Mouse (Mus musculus) liver, adult 2 months (tissue): ENCODE measurements around the gene Sgms2. TPM values are rescaled to one million over a fixed set of nuclear protein-coding genes. Genes with fewer than 3 reads are reported as not detected.
A peak's percentile ranks its signal among the peaks of the same experiment; 100 is the strongest.

Experiments
- DNase-seq: peaks from one replicate; pipeline ENCODE4 v3.0.0-alpha.2; 2011; ENCODE audit warnings: low read depth, low spot score; ENCODE audit errors: extremely low read depth
- H3K27ac ChIP-seq: fragments of 200-500 bp; replicated peaks from 2 replicates; pipeline ENCODE4 v1.5.1; 2012; ENCODE audit warnings: low read depth, mild to moderate bottlenecking, control low read depth, inconsistent platforms, low read length; ENCODE audit not compliant: insufficient read depth
- H3K27me3 ChIP-seq: fragments of 200-500 bp; 2 replicates; pipeline ENCODE4 v1.6.1; 2012; ENCODE audit warnings: mild to moderate bottlenecking, moderate library complexity, low read length, inconsistent platforms; ENCODE audit not compliant: control insufficient read depth, insufficient read depth
- H3K36me3 ChIP-seq: fragments of 200-500 bp; 2 replicates; pipeline ENCODE4 v1.6.1; 2012; ENCODE audit warnings: low read length, inconsistent platforms; ENCODE audit not compliant: control insufficient read depth, insufficient read depth
- H3K4me1 ChIP-seq: fragments of 200-500 bp; 2 replicates; pipeline ENCODE4 v1.6.1; 2011; ENCODE audit warnings: low read length; ENCODE audit not compliant: control insufficient read depth, insufficient read depth
- H3K4me3 ChIP-seq: fragments of 200-500 bp; 2 replicates; pipeline ENCODE4 v1.5.1; 2011; ENCODE audit warnings: low read depth, mild to moderate bottlenecking, control low read depth, low read length, moderate library complexity; ENCODE audit not compliant: insufficient read depth
- H3K79me2 ChIP-seq: fragments of 200-500 bp; 2 replicates; pipeline ENCODE4 v1.6.1; 2012; ENCODE audit warnings: inconsistent platforms, mild to moderate bottlenecking, low read length, moderate library complexity; ENCODE audit not compliant: control insufficient read depth, insufficient read depth
- H3K9ac ChIP-seq: fragments of 200-500 bp; 2 replicates; pipeline ENCODE4 v1.6.1; 2012; ENCODE audit warnings: low read depth, mild to moderate bottlenecking, control low read depth, inconsistent platforms, low read length
- CTCF ChIP-seq: fragments of 200-500 bp; IDR thresholded peaks from 2 replicates; pipeline ENCODE4 v1.5.1; 2011; ENCODE audit warnings: low read depth, low read length, control low read depth
- POLR2A ChIP-seq: fragments of 200-500 bp; IDR thresholded peaks from 2 replicates; pipeline ENCODE4 v1.6.1; 2011; ENCODE audit warnings: low read length, control low read depth; ENCODE audit not compliant: insufficient read depth; ENCODE audit errors: extremely low read depth
- WGBS: fragments of 180-500 bp; shearing (Covaris S2); methylation state at CpG from one replicate; pipeline ENCODE4 v1.1.7; 2018; 5-methylcytosine and 5-hydroxymethylcytosine counted together
- polyA plus RNA-seq: library from polyadenylated mRNA; depleted of rRNA; stranded (reverse); fragments of >200 nt; gene quantifications from 2 replicates; pipeline ENCODE4 v1.2.3, GENCODE M21; 2012
- total RNA-seq: library from RNA; depleted of rRNA; stranded (reverse); fragments of >200 nt; gene quantifications from 2 replicates; pipeline ENCODE4 v1.2.3, GENCODE M21; 2014

Gene Sgms2
- total and polyA plus RNA-seq, 2 experiments = 11.8 to 35.8 TPM

DNA sequence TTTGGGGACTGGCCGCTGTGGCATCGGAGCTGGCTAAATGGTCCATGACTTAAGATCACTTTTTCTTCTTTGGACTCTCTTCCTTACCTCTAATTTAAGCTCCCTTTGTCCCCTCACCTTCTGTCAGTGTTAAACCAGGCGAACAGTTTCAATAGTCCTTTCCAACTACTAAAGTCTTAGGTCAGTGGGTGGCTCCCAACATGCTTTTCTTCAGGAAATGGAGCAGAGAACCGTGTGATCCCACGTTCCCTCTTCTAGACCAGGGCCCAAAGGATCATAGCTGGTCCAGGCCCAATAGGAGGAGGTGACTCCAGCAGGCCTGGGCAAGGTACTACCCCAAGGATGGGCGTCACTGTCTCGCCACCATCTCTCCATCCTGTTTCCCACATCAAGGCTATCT lies 7.6 kb downstream of the Sgms2 start:
- WGBS = 85% methylated on average over 7 of the region's 7 CpGs
- Histone ChIP-seq H3K27me3 (no peaks in the 10 kb centered on the region), H3K36me3 (no peaks in the 10 kb centered on the region), H3K4me3 (no peak overlapping the region), H3K9ac (no peak overlapping the region), H3K79me2 (peaks cover 50% of the 10 kb centered on the region), H3K4me1 (peaks cover 23% of the 10 kb centered on the region), H3K27ac (no peak overlapping the region)
- TF ChIP-seq CTCF (no peak), POLR2A (no peak)
- no peak for DNase-seq

DNA sequence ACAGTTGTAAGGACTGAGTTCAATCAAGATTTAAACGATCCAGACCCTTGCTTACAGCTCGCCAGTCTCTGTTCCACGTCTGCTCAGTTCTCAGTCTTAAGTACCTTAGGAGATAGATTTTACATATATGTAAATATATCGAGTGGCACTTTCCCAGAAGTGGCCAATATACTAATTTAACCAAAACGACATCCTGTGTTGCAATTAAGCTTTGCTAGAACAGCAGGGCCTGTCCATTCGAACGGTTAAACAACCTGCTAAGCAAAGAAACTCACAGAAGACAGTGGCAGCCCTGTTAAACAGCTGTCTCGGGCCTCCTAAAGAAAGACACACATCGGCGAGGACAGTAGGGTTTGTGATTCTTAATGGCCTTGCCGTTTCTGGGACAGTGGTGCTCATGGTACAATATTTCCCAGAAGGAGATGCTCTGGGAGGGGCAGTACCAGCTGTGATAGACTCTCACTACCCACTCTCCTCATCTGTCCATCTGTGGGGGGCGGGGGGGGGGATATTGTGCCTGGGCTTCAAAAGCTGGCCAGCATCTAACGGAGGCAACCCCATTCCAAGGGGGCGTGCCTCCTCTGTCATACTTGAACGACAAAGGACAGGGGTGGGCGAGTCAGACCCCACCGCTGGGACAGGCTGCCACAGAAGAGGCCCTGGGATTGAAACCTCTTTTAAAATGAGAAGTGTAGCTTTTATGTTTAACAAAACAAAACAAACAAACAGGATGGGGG lies 9.1 kb downstream of the Sgms2 start:
- H3K4me1 ChIP-seq = peaks cover 20% of the 10 kb centered on the region
- 75% methylated on average over 17 of the region's 17 CpGs for WGBS

DNA sequence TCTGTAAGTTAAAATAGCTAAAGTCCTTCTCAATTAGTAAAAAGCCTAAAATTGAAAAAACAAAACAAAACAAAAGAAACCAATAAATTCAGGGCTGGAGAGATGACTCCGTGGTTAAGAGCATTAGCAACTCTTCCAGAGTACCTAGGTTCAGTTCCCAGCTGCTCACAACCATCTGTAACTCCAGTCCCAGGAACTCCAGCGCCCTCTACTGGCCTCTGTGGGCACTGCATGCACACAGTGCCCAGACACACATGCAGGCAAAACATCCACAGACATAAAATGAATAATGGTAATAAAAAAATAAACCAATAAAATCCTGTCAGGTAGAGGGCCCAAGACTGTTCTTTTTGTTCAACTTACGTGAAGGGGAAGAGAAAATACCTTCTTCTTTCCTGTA lies 10.6 kb downstream of the Sgms2 start:
- Histone ChIP-seq H3K36me3 (no peaks in the 10 kb centered on the region), H3K4me3 (no peak overlapping the region), H3K27me3 (no peaks in the 10 kb centered on the region), H3K4me1 (peaks cover 20% of the 10 kb centered on the region), H3K79me2 (peaks cover 60% of the 10 kb centered on the region), H3K27ac (no peak overlapping the region), H3K9ac (no peak overlapping the region)
- TF ChIP-seq CTCF = peak; percentile 65
- no peak for TF ChIP-seq POLR2A
- DNase-seq = no peak
- 68% methylated on average over 3 of the region's 3 CpGs for WGBS

More for the DNA sequence above, 9.1 kb downstream of the Sgms2 start:
- H3K27me3 ChIP-seq = no peaks in the 10 kb centered on the region
- H3K27ac ChIP-seq = no peak overlapping the region
- no peak for DNase-seq
- H3K4me3 ChIP-seq = no peak overlapping the region
- no peaks in the 10 kb centered on the region for H3K36me3 ChIP-seq
- peaks cover 54% of the 10 kb centered on the region for H3K79me2 ChIP-seq
- TF ChIP-seq CTCF (no peak), POLR2A (no peak)
- H3K9ac ChIP-seq = no peak overlapping the region

- Histone ChIP-seq H3K4me1 (peaks cover 20% of the 10 kb centered on the region), H3K27me3 (no peaks in the 10 kb centered on the region), H3K9ac (peak overlapping the region; percentile 47), H3K36me3 (no peaks in the 10 kb centered on the region), H3K4me3 (no peak overlapping the region), H3K79me2 (peaks cover 60% of the 10 kb centered on the region), H3K27ac (peak overlapping the region; percentile 85)
- TF ChIP-seq POLR2A = no peak
- no peak for TF ChIP-seq CTCF
- 48% methylated on average over 3 of the region's 3 CpGs for WGBS
- peak; percentile 81 for DNase-seq
Observed at GRCm38 (mm10) chr3:131479415-131479814, 11.8 kb downstream of the Sgms2 start.

DNA sequence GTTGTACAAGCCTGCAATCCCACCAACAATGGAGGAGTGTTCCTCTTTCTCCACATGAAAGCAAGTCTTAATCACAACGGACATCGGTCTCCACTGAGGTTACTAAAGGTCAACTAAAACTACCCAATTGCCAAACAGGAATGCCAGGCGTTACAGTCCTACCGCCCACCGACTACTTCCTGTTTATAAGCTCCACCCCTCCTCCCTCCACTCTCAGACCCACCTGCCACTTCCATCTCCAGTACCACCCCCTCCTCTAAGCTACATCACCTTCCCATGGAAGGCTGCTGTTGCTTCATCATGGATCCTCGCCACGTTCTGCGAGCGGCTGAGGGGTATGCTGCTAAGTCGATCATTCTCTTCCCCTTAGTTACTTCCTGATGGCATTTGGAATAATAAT lies 15.2 kb downstream of the Sgms2 start:
- no peak for TF ChIP-seq POLR2A
- TF ChIP-seq CTCF = no peak
- Histone ChIP-seq H3K9ac (no peak overlapping the region), H3K27me3 (no peaks in the 10 kb centered on the region), H3K27ac (no peak overlapping the region), H3K4me3 (no peak overlapping the region), H3K79me2 (peaks cover 41% of the 10 kb centered on the region), H3K4me1 (peaks cover 24% of the 10 kb centered on the region), H3K36me3 (no peaks in the 10 kb centered on the region)
- DNase-seq = no peak
- WGBS = 72% methylated on average over 10 of the region's 10 CpGs

GRCm38 (mm10) chr3:131474526-131474925 lies 16.7 kb downstream of the Sgms2 start:
- no peaks in the 10 kb centered on the region for H3K36me3 ChIP-seq
- peaks cover 33% of the 10 kb centered on the region for H3K79me2 ChIP-seq
- H3K9ac ChIP-seq = no peak overlapping the region
- peak overlapping the region; percentile 29 for H3K27ac ChIP-seq
- peak; percentile 81 for DNase-seq
- TF ChIP-seq POLR2A (no peak), CTCF (no peak)
- H3K4me3 ChIP-seq = no peak overlapping the region
- no peaks in the 10 kb centered on the region for H3K27me3 ChIP-seq
- WGBS = 22% methylated on average over 13 of the region's 13 CpGs
- H3K4me1 ChIP-seq = peaks cover 19% of the 10 kb centered on the region
